Mouse (Mus musculus) bone marrow macrophage, adult 2 months (primary cell): ENCODE measurements around the gene Kcnk13.

ENCODE experiments used
- CTCF ChIP-seq: IDR thresholded peaks from 2 replicates; pipeline ENCODE4 v1.5.1; 2012; ENCODE audit warnings: low read depth, mild to moderate bottlenecking, low read length, moderate library complexity
- POLR2A ChIP-seq: IDR thresholded peaks from 2 replicates; pipeline ENCODE4 v1.6.1; 2012; ENCODE audit warnings: mild to moderate bottlenecking, low read depth, low read length, borderline replicate concordance

DNA sequence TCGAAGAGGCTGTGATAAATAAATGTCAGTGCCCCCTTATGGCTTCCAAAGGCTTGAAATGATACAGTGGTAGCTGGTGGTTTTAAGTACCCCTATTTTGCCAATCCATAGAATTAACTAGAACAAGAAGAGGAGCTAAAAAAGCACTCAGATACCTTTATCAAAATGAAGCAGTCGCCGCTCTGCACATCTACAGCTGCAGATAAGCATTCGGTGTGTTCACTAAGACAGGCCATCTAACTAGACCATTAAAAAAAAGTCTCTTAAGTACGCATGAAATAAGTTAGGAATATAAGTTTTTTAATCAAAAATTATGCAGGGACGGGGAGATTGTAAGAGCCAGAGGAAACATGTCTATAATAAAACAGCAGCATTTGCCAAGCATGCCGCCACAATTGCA is 3.6 kb upstream of the Kcnk13 start:
- TF ChIP-seq POLR2A (no peak), CTCF (no peak)
